Mouse (Mus musculus): ENCODE measurements around the gene Scn5a. TPM values are rescaled to one million over a fixed set of nuclear protein-coding genes. Genes with fewer than 3 reads are reported as not detected.

Gene Scn5a
- polyA plus RNA-seq, 1 experiment, result 13.6 TPM

DNA sequence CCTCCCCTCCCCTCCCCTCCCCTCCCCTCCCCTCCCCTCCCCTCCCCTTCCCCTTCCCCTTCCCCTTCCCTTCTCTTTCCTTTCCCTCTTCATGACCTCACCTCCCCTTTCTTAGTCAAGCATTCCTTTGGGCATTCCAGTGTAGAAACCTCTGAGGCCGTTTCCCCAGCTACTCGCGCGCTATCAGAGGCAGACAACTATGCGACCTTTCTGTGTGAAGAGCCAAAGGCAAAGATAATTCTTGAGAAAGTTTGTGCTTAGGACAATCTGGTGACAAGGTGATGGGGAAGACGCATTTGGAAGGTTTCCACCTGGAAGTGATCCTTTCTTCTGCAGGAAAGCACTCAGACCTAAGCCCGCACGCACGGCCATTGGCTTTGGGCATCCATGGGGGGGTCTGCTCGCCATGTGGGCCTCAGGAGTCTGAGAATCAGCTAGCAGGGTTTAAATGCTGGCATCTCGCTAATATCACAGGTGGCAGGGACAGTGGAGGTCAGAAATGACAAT, 106.4 kb downstream of the Scn5a start:
- Histone ChIP-seq H3K36me3 (ENCODE audit: control insufficient read depth, insufficient read depth) (no peaks in the 10 kb centered on the region), H3K4me3 (ENCODE audit: insufficient read depth, poor library complexity, severe bottlenecking) (no peak overlapping the region), H3ac (ENCODE audit: control insufficient read depth, insufficient read length, low read depth) (no peak overlapping the region), H3K79me2 (ENCODE audit: control insufficient read depth, insufficient read depth) (no peaks in the 10 kb centered on the region), H3K27me3 (ENCODE audit: control insufficient read depth, insufficient read depth, insufficient read length) (no peaks in the 10 kb centered on the region), H3K79me3 (ENCODE audit: low read depth) (no peaks in the 10 kb centered on the region)
- TF ChIP-seq MYOG (IDR thresholded peaks at IDR 0.05; ENCODE audit: control insufficient read depth, extremely low read depth, insufficient read length), result no peak
- TF ChIP-seq CEBPB (IDR thresholded peaks at IDR 0.05; ENCODE audit: low read depth), result no peak
- TF ChIP-seq MYOD1 (IDR thresholded peaks at IDR 0.05; ENCODE audit: control insufficient read depth, insufficient read length, low read depth), result no peak
- no peak for TF ChIP-seq FOSL1 (IDR thresholded peaks at IDR 0.05; ENCODE audit: insufficient read depth, low read length, poor library complexity, severe bottlenecking)
- no peak for TF ChIP-seq MAX (IDR thresholded peaks at IDR 0.05)
- no peak for TF ChIP-seq CTCF (IDR thresholded peaks at IDR 0.05; ENCODE audit: control insufficient read depth, insufficient read depth, insufficient read length)
- TF ChIP-seq USF1 (IDR thresholded peaks at IDR 0.05; ENCODE audit: low read depth), result no peak

DNA sequence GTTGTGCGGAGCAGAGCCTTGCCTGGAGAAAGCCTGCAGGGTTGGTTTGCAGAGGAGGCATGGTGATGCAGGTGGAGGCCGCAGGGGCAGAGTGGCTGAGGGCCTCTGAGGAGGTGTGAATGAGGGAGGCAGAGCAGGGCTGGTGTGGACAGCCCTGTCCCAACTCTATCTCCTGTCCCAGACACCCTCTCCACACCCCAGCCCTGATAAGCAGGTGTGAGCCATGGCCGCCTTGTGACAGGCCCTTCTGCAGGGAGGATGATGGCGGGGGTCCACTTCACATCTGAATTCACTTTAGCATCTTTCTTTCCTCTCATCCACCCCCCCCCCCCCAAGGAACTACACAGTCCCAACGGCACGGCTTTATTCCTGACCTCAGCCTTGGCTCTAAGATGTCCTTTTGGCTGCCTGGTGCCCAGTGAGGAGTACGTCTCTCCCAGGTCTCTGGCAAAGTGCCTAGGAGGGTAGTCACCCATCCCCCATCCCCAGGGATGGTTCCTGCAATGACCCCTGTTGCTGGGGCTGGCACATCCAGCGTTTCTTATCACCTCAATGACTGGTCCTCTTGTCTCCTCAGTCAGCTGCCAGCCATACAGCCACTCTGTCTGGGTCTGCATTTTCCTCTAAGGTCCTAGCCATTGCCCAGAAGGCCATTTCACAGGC, 109.0 kb downstream of the Scn5a start:
- Histone ChIP-seq H3K4me3 (ENCODE audit: insufficient read depth, poor library complexity, severe bottlenecking) (no peak overlapping the region), H3K79me2 (ENCODE audit: control insufficient read depth, insufficient read depth) (no peaks in the 10 kb centered on the region), H3K36me3 (ENCODE audit: control insufficient read depth, insufficient read depth) (peaks cover 4% of the 10 kb centered on the region), H3ac (ENCODE audit: control insufficient read depth, insufficient read length, low read depth) (no peak overlapping the region), H3K79me3 (ENCODE audit: low read depth) (no peaks in the 10 kb centered on the region), H3K27me3 (ENCODE audit: control insufficient read depth, insufficient read depth, insufficient read length) (no peaks in the 10 kb centered on the region)
- TF ChIP-seq MYOG (IDR thresholded peaks at IDR 0.05; ENCODE audit: control insufficient read depth, extremely low read depth, insufficient read length), result no peak
- TF ChIP-seq FOSL1 (IDR thresholded peaks at IDR 0.05; ENCODE audit: insufficient read depth, low read length, poor library complexity, severe bottlenecking), result no peak
- TF ChIP-seq USF1 (IDR thresholded peaks at IDR 0.05; ENCODE audit: low read depth), result no peak
- TF ChIP-seq CEBPB (IDR thresholded peaks at IDR 0.05; ENCODE audit: low read depth), result no peak
- TF ChIP-seq MAX (IDR thresholded peaks at IDR 0.05), result no peak
- no peak for TF ChIP-seq MYOD1 (IDR thresholded peaks at IDR 0.05; ENCODE audit: control insufficient read depth, insufficient read length, low read depth)
- TF ChIP-seq CTCF (IDR thresholded peaks at IDR 0.05; ENCODE audit: control insufficient read depth, insufficient read depth, insufficient read length), result no peak

DNA sequence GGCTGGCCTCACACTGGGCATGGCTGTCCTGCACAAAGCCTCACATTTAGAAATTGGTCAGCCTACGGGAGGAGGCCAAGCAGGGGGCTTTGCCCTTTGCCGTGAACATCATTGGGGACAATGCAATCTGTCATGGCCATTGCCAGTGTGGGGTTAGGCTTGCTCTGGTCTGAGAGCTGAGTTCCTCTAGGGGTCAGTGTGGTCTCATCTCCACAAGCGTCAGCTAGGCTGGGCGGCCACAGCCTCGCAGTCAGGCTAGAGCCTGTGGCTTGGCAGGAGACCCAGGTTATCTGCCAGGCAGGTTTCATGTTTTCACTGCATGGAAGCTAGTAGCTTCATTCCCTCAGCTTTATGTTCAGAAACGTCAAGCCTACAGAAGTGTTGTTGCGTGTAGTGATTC, 113.2 kb downstream of the Scn5a start:
- no peaks in the 10 kb centered on the region for H3K27me3 ChIP-seq (ENCODE audit: control insufficient read depth, insufficient read depth, insufficient read length)
- H3K36me3 ChIP-seq (ENCODE audit: control insufficient read depth, insufficient read depth), result peaks cover 24% of the 10 kb centered on the region
- H3K79me2 ChIP-seq (ENCODE audit: control insufficient read depth, insufficient read depth), result no peaks in the 10 kb centered on the region
- no peak overlapping the region for H3ac ChIP-seq (ENCODE audit: control insufficient read depth, insufficient read length, low read depth)
- no peak for TF ChIP-seq MYOD1 (IDR thresholded peaks at IDR 0.05; ENCODE audit: control insufficient read depth, insufficient read length, low read depth)
- peak; percentile 77 for TF ChIP-seq CTCF (IDR thresholded peaks at IDR 0.05; ENCODE audit: control insufficient read depth, insufficient read depth, insufficient read length)
- H3K4me3 ChIP-seq (ENCODE audit: insufficient read depth, poor library complexity, severe bottlenecking), result no peak overlapping the region
- H3K79me3 ChIP-seq (ENCODE audit: low read depth), result no peaks in the 10 kb centered on the region

DNA sequence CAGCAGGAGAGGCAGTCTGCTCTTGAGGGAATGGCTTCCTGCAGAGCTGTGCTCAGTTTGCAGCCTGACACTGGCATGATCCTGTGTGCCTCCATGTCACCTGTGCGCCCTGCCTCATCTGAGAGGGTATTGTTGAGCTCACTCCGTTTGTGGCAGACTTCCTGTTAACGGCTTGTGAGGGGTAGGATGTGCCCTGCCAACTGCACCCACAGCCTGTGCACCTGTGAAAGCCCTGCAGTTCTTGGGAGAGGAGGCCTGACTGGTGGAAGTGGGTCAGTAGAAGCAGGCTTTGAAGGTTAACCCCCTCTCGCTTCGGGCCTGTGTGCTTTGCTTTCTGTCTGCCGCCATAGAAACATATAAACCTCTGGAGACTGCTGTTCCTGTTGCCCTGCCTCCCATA, 113.8 kb downstream of the Scn5a start:
- no peak overlapping the region for H3ac ChIP-seq (ENCODE audit: control insufficient read depth, insufficient read length, low read depth)
- no peaks in the 10 kb centered on the region for H3K79me3 ChIP-seq (ENCODE audit: low read depth)
- H3K79me2 ChIP-seq (ENCODE audit: control insufficient read depth, insufficient read depth), result no peaks in the 10 kb centered on the region
- H3K4me3 ChIP-seq (ENCODE audit: insufficient read depth, poor library complexity, severe bottlenecking), result no peak overlapping the region
- H3K27me3 ChIP-seq (ENCODE audit: control insufficient read depth, insufficient read depth, insufficient read length), result no peaks in the 10 kb centered on the region
- no peak for TF ChIP-seq MAX (IDR thresholded peaks at IDR 0.05)
- no peak for TF ChIP-seq MYOG (IDR thresholded peaks at IDR 0.05; ENCODE audit: control insufficient read depth, extremely low read depth, insufficient read length)
- no peak for TF ChIP-seq USF1 (IDR thresholded peaks at IDR 0.05; ENCODE audit: low read depth)
- TF ChIP-seq MYOD1 (IDR thresholded peaks at IDR 0.05; ENCODE audit: control insufficient read depth, insufficient read length, low read depth), result no peak
- H3K36me3 ChIP-seq (ENCODE audit: control insufficient read depth, insufficient read depth), result peaks cover 24% of the 10 kb centered on the region

DNA sequence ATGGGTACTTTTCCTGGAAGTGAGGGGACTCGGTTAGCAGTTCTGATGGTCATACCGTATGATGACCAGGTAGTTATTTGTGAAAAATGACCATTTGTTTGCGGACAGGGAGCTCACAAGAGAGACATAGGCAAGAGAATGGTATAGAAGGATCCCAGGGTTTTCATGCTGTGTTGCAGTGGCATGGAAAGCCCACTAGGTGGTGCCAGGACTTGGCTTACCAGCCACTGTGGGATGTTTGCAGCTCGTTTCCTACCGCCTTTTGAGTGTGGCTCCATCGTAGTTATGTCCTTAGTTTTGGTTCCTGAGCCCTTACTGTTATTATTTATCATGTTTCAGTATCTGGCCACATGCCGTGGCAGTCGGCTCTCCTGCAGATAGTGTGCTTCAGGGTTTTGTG, 118.4 kb downstream of the Scn5a start:
- no peak for TF ChIP-seq MYOG (IDR thresholded peaks at IDR 0.05; ENCODE audit: control insufficient read depth, extremely low read depth, insufficient read length)
- peak; percentile 86 for TF ChIP-seq CTCF (IDR thresholded peaks at IDR 0.05; ENCODE audit: control insufficient read depth, insufficient read depth, insufficient read length)
- Histone ChIP-seq H3K79me3 (ENCODE audit: low read depth) (no peaks in the 10 kb centered on the region), H3K36me3 (ENCODE audit: control insufficient read depth, insufficient read depth) (peaks cover 25% of the 10 kb centered on the region), H3K27me3 (ENCODE audit: control insufficient read depth, insufficient read depth, insufficient read length) (no peaks in the 10 kb centered on the region), H3ac (ENCODE audit: control insufficient read depth, insufficient read length, low read depth) (no peak overlapping the region), H3K79me2 (ENCODE audit: control insufficient read depth, insufficient read depth) (no peaks in the 10 kb centered on the region), H3K4me3 (ENCODE audit: insufficient read depth, poor library complexity, severe bottlenecking) (no peak overlapping the region)

DNA sequence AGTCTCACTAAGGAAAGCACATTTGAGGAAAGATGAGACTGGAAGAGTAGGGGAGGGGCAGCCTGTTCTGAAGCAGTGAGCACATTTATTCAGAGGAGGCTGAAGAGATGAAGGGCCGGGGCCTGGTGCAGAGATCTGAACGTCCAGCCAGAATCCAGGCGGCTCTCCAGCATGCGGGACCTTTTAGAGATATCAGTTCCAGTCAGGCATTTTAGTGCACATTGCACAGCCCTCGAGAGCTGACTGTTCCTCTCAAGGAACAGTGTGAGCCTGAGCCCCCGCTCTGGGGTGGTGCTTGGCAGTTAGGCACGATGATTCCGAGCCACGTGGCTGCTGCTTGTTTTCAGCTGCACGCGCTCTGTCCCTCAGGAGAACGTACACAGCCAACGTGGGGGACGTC, 121.7 kb downstream of the Scn5a start:
- H3K4me3 ChIP-seq (ENCODE audit: insufficient read depth, poor library complexity, severe bottlenecking), result no peak overlapping the region
- H3K36me3 ChIP-seq (ENCODE audit: control insufficient read depth, insufficient read depth), result peaks cover 17% of the 10 kb centered on the region
- TF ChIP-seq CTCF (IDR thresholded peaks at IDR 0.05; ENCODE audit: control insufficient read depth, insufficient read depth, insufficient read length) (no peak), MAX (IDR thresholded peaks at IDR 0.05) (no peak), FOSL1 (IDR thresholded peaks at IDR 0.05; ENCODE audit: insufficient read depth, low read length, poor library complexity, severe bottlenecking) (no peak), CEBPB (IDR thresholded peaks at IDR 0.05; ENCODE audit: low read depth) (no peak), USF1 (IDR thresholded peaks at IDR 0.05; ENCODE audit: low read depth) (no peak), MYOG (IDR thresholded peaks at IDR 0.05; ENCODE audit: control insufficient read depth, extremely low read depth, insufficient read length) (no peak), MYOD1 (IDR thresholded peaks at IDR 0.05; ENCODE audit: control insufficient read depth, insufficient read length, low read depth) (no peak)
- H3K79me2 ChIP-seq (ENCODE audit: control insufficient read depth, insufficient read depth), result no peaks in the 10 kb centered on the region
- H3K27me3 ChIP-seq (ENCODE audit: control insufficient read depth, insufficient read depth, insufficient read length), result no peaks in the 10 kb centered on the region
- H3K79me3 ChIP-seq (ENCODE audit: low read depth), result no peaks in the 10 kb centered on the region
- H3ac ChIP-seq (ENCODE audit: control insufficient read depth, insufficient read length, low read depth), result no peak overlapping the region

Data from C2C12 (cell line).